Mouse (Mus musculus) urinary bladder, postnatal 25 days (tissue): ENCODE measurements around the gene Cfl1.

Experiments
- DNase-seq: peaks from one replicate; pipeline ENCODE4 v3.0.0; 2022; ENCODE audit warnings: low spot score

Cfl1 gene

DNA sequence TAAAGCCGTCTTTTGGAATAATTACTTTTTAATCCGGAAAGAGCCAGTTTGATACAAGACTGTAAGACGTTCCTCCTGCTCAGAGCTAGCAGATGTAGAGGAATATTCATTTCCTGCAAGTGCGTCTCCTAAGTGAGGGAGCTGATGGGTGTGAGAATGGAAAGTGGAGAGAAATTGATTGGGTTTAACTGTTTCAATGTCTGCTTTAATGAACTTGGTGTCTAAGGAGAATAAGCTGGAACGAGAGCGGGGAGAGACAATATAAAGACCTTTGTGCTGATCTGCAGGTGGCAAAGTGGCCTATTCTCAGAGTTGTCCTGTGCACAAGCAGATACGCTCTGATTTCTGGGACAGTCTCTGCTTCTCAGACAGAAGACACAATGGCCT, 39.9 kb downstream of the Cfl1 start:
- no peak for DNase-seq

DNA sequence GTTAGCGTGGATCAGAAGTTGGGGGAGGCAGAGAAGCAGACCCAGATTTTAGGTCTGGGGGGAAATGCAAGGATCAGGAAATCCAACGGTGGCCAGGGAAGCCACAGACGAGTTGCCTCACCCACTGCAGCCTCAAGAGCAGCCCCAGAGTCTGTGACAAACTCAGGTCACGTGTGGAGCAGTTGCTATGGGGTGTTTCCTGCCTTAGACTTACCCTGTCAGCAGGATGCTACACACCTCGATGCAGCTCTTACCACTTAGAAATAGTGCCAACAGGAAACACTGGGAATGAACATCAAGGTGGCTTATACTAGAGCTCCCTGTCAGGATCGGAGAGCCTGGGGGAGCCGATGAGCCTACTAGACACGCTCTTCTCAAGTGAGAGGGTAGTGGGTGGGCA, 42.3 kb downstream of the Cfl1 start:
- DNase-seq, result no peak

DNA sequence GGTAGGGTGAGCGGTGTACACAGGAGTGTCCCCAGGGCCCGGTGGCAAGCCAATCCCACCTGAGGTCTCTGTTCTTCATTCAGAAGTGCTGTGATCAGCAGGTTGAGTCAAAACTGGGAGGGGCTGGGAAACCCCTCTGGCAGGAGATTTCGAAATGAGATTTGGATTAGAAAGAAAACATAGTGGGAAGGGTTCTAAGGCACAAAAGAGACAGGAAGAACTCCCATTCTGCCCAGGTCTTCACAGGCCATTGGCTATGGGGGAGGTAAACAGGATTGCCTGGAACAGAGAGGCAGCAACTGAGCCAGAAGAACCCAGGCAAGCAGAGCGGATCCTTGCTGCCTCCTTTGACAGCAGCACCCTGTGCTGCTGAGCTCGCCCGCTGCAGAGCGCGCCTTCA, 48.5 kb downstream of the Cfl1 start:
- no peak for DNase-seq

DNA sequence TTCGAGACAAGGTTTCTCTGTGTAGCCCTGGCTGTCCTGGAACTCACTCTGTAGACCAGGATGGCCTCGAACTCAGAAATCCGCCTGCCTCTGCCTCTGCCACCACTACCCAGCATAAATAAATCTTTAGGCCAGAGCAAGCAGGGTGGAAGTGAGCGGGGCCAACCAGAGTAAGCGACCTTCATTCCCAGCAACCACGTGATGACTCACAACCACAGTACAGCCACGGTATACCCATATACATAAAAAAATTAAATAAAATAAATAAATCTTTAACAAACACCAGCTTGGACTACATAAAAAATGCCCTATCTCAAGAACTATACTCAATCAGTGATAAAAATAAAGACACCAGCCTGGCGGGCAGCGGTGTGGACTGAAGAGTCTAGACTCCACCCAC, 53.1 kb downstream of the Cfl1 start:
- no peak for DNase-seq

DNA sequence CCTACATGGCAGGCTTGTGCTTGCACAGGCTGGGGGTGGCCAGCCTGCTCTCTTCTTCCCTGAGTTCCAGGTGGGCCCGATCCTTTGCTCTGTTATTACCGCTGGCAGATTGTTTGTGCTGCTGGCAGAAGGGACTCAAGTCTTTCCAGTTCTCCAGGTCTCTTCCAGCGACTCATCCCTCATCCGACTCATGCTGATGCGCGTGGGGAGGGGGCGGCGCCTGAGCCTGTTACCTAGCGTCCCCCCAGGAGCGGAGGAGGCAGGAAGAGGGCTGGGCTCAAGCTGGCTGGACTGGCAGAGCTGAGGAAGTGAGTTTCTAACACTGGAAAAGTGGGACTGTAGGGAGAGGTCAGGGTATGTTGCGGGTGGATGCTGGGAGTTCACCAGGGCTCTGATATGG, 53.8 kb downstream of the Cfl1 start:
- no peak for DNase-seq
